Mouse (Mus musculus) E14TG2a.4 (cell line): ENCODE measurements at regions not wholly inside any gene's neighbourhood (a gene's known extent, or its start where the extent isn't known, plus 50 kb on each side); places are given as distances from the start of the nearest gene placed in this dataset.

ENCODE experiments used
- CTCF ChIP-seq: conservative IDR thresholded peaks from 2 replicates; pipeline ENCODE4 v1.5.1; 2014; ENCODE audit warnings: low read length
- POU5F1 ChIP-seq: IDR thresholded peaks from 2 replicates; pipeline ENCODE4 v1.6.1; 2014; ENCODE audit warnings: low read length, borderline replicate concordance

- TF ChIP-seq CTCF (no peak), POU5F1 (no peak)
These were observed 227.7 kb upstream of the Tprg start for GRCm38 (mm10) chr16:25058812-25059501.
